Mouse (Mus musculus) olfactory bulb, adult 2 months (tissue): ENCODE data around the gene Dnajc8.

Experiments
- CTCF ChIP-seq: fragments of 200-500 bp; IDR thresholded peaks from 2 replicates; pipeline ENCODE4 v1.5.1; 2012; ENCODE audit warnings: low read depth, mild to moderate bottlenecking, low read length, moderate library complexity; ENCODE audit not compliant: insufficient read depth
- POLR2A ChIP-seq: fragments of 200-500 bp; IDR thresholded peaks from 2 replicates; pipeline ENCODE4 v1.6.1; 2012; ENCODE audit warnings: mild to moderate bottlenecking, low read depth, low read length, moderate library complexity; ENCODE audit not compliant: insufficient read depth

DNA sequence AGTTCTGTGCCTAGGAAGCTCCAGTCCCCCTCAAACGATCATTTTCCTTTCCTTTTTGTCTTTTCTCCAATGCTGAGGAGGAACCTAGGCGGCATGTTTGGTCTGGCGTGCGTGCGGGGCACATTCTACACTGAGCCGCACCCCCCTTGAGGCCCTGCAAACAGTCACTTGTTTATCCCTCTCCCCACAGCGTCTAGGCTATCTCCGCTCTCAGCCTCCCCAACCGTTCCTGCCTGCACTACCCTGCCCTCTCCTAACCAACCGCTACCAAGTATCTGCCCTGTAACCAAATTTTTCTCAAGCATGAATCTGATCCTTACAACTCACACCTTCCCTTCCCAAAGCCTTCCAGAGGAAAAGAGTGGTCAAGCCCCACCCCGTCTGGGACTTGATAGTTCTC, 32.0 kb upstream of the Dnajc8 start:
- TF ChIP-seq CTCF (no peak), POLR2A (no peak)
